ENCODE assay signal across 10 mouse cellular contexts in the genomic region with DNA sequence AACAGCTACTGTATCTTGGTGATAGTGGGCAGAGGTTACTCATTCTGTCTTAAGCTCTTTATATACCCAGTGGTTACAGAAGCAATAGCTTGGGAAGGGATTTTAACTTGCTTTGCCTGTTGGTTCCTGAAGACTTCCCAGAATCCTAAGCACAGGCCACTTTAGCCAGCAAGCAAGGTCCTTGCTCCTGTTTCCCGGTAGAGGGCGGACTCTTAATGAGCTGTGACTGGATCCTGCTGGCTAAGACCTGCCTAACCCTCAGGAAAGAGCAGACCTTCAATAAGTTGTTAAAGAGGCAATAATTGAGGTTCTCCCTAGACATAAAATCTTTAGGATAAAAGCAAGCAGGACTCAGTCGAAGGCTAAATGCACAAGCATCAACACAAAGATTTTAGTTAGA.
A peak's percentile ranks its signal among the peaks of the same experiment; 100 is the strongest.
DNase-seq lines count a peak whose midpoint lies in the region; ATAC-seq lines count a peak whose summit lies in the region.
"Had no signal": no experiment of that assay in that cellular context is flagged by ENCODE, and none has a peak within 500 bp of the region (broad histone marks: within the 10 kb centered on the region; RNA-seq: fewer than 3 reads in every experiment).

No protein-coding gene starts in this region.

- peak; percentile 73 for DNase-seq in forebrain, embryonic 14.5 days (ENCODE audit: low spot score)
- DNase-seq in midbrain, embryonic 10.5 days (ENCODE audit: low spot score), result peak; percentile 37
- DNase-seq in midbrain, embryonic 11.5 days (ENCODE audit: low spot score, missing footprints), result no peak
- DNase-seq in embryonic facial prominence, embryonic 14.5 days (ENCODE audit: low spot score), result peak; percentile 61
- DNase-seq in spleen, postnatal 4 days (ENCODE audit: low spot score in 2 of 2), result no peak

- no peak overlapping the region for H3K4me2 ChIP-seq in forebrain, embryonic 14.5 days (ENCODE audit: low read length)
- H3K4me2 ChIP-seq in forebrain, embryonic 12.5 days, result no peak overlapping the region
- H3K4me2 ChIP-seq in midbrain, embryonic 11.5 days, result no peak overlapping the region
- no peak overlapping the region for H3K4me2 ChIP-seq in embryonic facial prominence, embryonic 14.5 days (ENCODE audit: low read depth, low read length)
- no peak overlapping the region for H3K4me2 ChIP-seq in midbrain, embryonic 15.5 days
- H3K4me2 ChIP-seq: embryonic facial prominence, embryonic 13.5 days; limb, embryonic 12.5 days had no signal

- WGBS in forebrain, embryonic 14.5 days, result 10% methylated on average over 3 of the region's 3 CpGs
- 13% methylated on average over 3 of the region's 3 CpGs for WGBS in forebrain, embryonic 12.5 days
- 21% methylated on average over 3 of the region's 3 CpGs for WGBS in midbrain, embryonic 10.5 days
- whole genome bisulfite sequencing in midbrain, embryonic 11.5 days, result 21% methylated on average over 3 of the region's 3 CpGs
- 17% methylated on average over 3 of the region's 3 CpGs for WGBS in embryonic facial prominence, embryonic 14.5 days
- 12% methylated on average over 3 of the region's 3 CpGs for WGBS in midbrain, embryonic 15.5 days

- H3K4me3 ChIP-seq in forebrain, embryonic 14.5 days (ENCODE audit: low read depth, low read length), result no peak overlapping the region
- no peak overlapping the region for H3K4me3 ChIP-seq in forebrain, embryonic 12.5 days (replicated peaks)
- H3K4me3 ChIP-seq in midbrain, embryonic 10.5 days, result no peak overlapping the region
- no peak overlapping the region for H3K4me3 ChIP-seq in midbrain, embryonic 11.5 days (ENCODE audit: low read depth, low read length)
- no peak overlapping the region for H3K4me3 ChIP-seq in embryonic facial prominence, embryonic 14.5 days (ENCODE audit: low read depth, low read length)
- H3K4me3 ChIP-seq in midbrain, embryonic 15.5 days, result no peak overlapping the region
- H3K4me3 ChIP-seq: embryonic facial prominence, embryonic 13.5 days; limb, embryonic 12.5 days had no signal

- H3K9me3 ChIP-seq in forebrain, embryonic 14.5 days (replicated peaks; ENCODE audit: control insufficient read depth, low read length), result no peaks in the 10 kb centered on the region
- no peaks in the 10 kb centered on the region for H3K9me3 ChIP-seq in forebrain, embryonic 12.5 days
- H3K9me3 ChIP-seq in midbrain, embryonic 10.5 days (replicated peaks), result no peaks in the 10 kb centered on the region
- no peaks in the 10 kb centered on the region for H3K9me3 ChIP-seq in midbrain, embryonic 11.5 days (ENCODE audit: control insufficient read depth, low read length)
- no peaks in the 10 kb centered on the region for H3K9me3 ChIP-seq in embryonic facial prominence, embryonic 14.5 days (ENCODE audit: control insufficient read depth, low read length)
- no peaks in the 10 kb centered on the region for H3K9me3 ChIP-seq in midbrain, embryonic 15.5 days
- H3K9me3 ChIP-seq: embryonic facial prominence, embryonic 13.5 days; limb, embryonic 12.5 days had no signal

- ATAC-seq in forebrain, embryonic 14.5 days, result peak; percentile 52; the same call in 1 of the 2 replicates
- no peak for ATAC-seq in forebrain, embryonic 12.5 days (ENCODE audit: low FRiP score)
- ATAC-seq in midbrain, embryonic 11.5 days (ENCODE audit: low FRiP score), result no peak
- no peak for ATAC-seq in embryonic facial prominence, embryonic 14.5 days (ENCODE audit: low read depth)
- peak; percentile 39; the same call in 1 of the 2 replicates for ATAC-seq in midbrain, embryonic 15.5 days (replicated peaks)
- ATAC-seq in megakaryocyte, adult 5-6 weeks (ENCODE audit: poor library complexity, severe bottlenecking), result no peak

- peaks cover 7% of the 10 kb centered on the region; the same call in 1 of the 2 replicates for H3K4me1 ChIP-seq in forebrain, embryonic 14.5 days (ENCODE audit: control insufficient read depth, insufficient read depth, low read length)
- peaks cover 11% of the 10 kb centered on the region; the same call in 1 of the 2 replicates for H3K4me1 ChIP-seq in forebrain, embryonic 12.5 days
- peaks cover 5% of the 10 kb centered on the region; the same call in 1 of the 2 replicates for H3K4me1 ChIP-seq in midbrain, embryonic 10.5 days
- 0 out of 2 replicates have a peak, but pooled peaks cover 2% of the 10 kb centered on the region for H3K4me1 ChIP-seq in midbrain, embryonic 11.5 days (ENCODE audit: control insufficient read depth, insufficient read depth, low read length)
- peaks cover 1% of the 10 kb centered on the region; the same call in 1 of the 2 replicates for H3K4me1 ChIP-seq in embryonic facial prominence, embryonic 14.5 days (ENCODE audit: control insufficient read depth, insufficient read depth, low read length)
- peaks cover 12% of the 10 kb centered on the region for H3K4me1 ChIP-seq in midbrain, embryonic 15.5 days

- no peak overlapping the region for H3K27ac ChIP-seq in forebrain, embryonic 14.5 days (ENCODE audit: low read depth, low read length)
- H3K27ac ChIP-seq in forebrain, embryonic 12.5 days, result no peak overlapping the region
- no peak overlapping the region for H3K27ac ChIP-seq in midbrain, embryonic 10.5 days (replicated peaks)
- H3K27ac ChIP-seq in midbrain, embryonic 11.5 days (ENCODE audit: low read depth, low read length), result no peak overlapping the region
- H3K27ac ChIP-seq in embryonic facial prominence, embryonic 14.5 days (replicated peaks; ENCODE audit: low read depth, low read length), result no peak overlapping the region
- no peak overlapping the region for H3K27ac ChIP-seq in midbrain, embryonic 15.5 days
- H3K27ac ChIP-seq: embryonic facial prominence, embryonic 13.5 days; limb, embryonic 12.5 days had no signal

- no peak overlapping the region for H3K9ac ChIP-seq in forebrain, embryonic 14.5 days (ENCODE audit: low read length)
- H3K9ac ChIP-seq in forebrain, embryonic 12.5 days, result no peak overlapping the region
- no peak overlapping the region for H3K9ac ChIP-seq in midbrain, embryonic 11.5 days (ENCODE audit: low read length)
- no peak overlapping the region for H3K9ac ChIP-seq in embryonic facial prominence, embryonic 14.5 days (ENCODE audit: low read depth, low read length)
- H3K9ac ChIP-seq in midbrain, embryonic 15.5 days, result no peak overlapping the region
- H3K9ac ChIP-seq: embryonic facial prominence, embryonic 13.5 days; limb, embryonic 12.5 days had no signal

- H3K27me3 ChIP-seq in forebrain, embryonic 14.5 days (replicated peaks; ENCODE audit: control insufficient read depth, insufficient read depth, low read length), result no peaks in the 10 kb centered on the region
- H3K27me3 ChIP-seq in forebrain, embryonic 12.5 days, result 0 out of 2 replicates have a peak, but pooled peaks cover 3% of the 10 kb centered on the region
- no peaks in the 10 kb centered on the region for H3K27me3 ChIP-seq in midbrain, embryonic 10.5 days (ENCODE audit: low read depth, poor library complexity, severe bottlenecking)
- no peaks in the 10 kb centered on the region for H3K27me3 ChIP-seq in midbrain, embryonic 11.5 days (ENCODE audit: control insufficient read depth, insufficient read depth, low read length)
- no peaks in the 10 kb centered on the region for H3K27me3 ChIP-seq in embryonic facial prominence, embryonic 14.5 days (replicated peaks; ENCODE audit: control insufficient read depth, insufficient read depth, low read length)
- no peaks in the 10 kb centered on the region for H3K27me3 ChIP-seq in midbrain, embryonic 15.5 days (replicated peaks)
- H3K27me3 ChIP-seq: embryonic facial prominence, embryonic 13.5 days; limb, embryonic 12.5 days had no signal

- H3K36me3 ChIP-seq in forebrain, embryonic 14.5 days (ENCODE audit: control insufficient read depth, insufficient read depth, low read length), result no peaks in the 10 kb centered on the region
- H3K36me3 ChIP-seq in forebrain, embryonic 12.5 days (replicated peaks), result no peaks in the 10 kb centered on the region
- no peaks in the 10 kb centered on the region for H3K36me3 ChIP-seq in midbrain, embryonic 10.5 days
- no peaks in the 10 kb centered on the region for H3K36me3 ChIP-seq in midbrain, embryonic 11.5 days (ENCODE audit: control insufficient read depth, insufficient read depth, low read length)
- H3K36me3 ChIP-seq in embryonic facial prominence, embryonic 14.5 days (ENCODE audit: control insufficient read depth, insufficient read depth, low read length), result no peaks in the 10 kb centered on the region
- no peaks in the 10 kb centered on the region for H3K36me3 ChIP-seq in midbrain, embryonic 15.5 days (replicated peaks)
- H3K36me3 ChIP-seq: embryonic facial prominence, embryonic 13.5 days; limb, embryonic 12.5 days had no signal

Comparison
In these comparisons a context has a peak if more than half of its experiments do, and no peak if none do; other contexts are left out.
1. ATAC-seq: peak in forebrain, embryonic 14.5 days (single experiment) and midbrain, embryonic 15.5 days (single experiment); none in forebrain, embryonic 12.5 days (single experiment), midbrain, embryonic 11.5 days (single experiment), embryonic facial prominence, embryonic 14.5 days (single experiment) and megakaryocyte, adult 5-6 weeks (single experiment).
2. DNase-seq: peak in forebrain, embryonic 14.5 days (single experiment), midbrain, embryonic 10.5 days (single experiment) and embryonic facial prominence, embryonic 14.5 days (single experiment); none in midbrain, embryonic 11.5 days (single experiment) and spleen, postnatal 4 days (0 of 2).